Mouse (Mus musculus): ENCODE results near the gene Prps1. TPM values are rescaled to one million over a fixed set of nuclear protein-coding genes. Genes with fewer than 3 reads are reported as not detected.
A peak's percentile ranks its signal among the peaks of the same experiment; 100 is the strongest.
"Not testable (repeated sequence)": the region's sequence is repeated elsewhere in the genome, so short reads cannot be mapped to it uniquely, and the experiment has no call there.

Prps1 gene
- total and polyA plus RNA-seq, 3 experiments = 6.1 to 73.7 (median 47.7) TPM

GRCm38 (mm10) chrX:140491884-140492571 lies 35.6 kb downstream of the Prps1 start:
- no peaks in the 10 kb centered on the region for H3K9me3 ChIP-seq (replicated peaks)
- ATAC-seq (ENCODE audit: extremely low read depth, insufficient number of reproducible peaks, low FRiP score, poor library complexity, severe bottlenecking) (0 out of 2 replicates have a peak, but pooled peaks have one; percentile 8), DNase-seq (ENCODE audit: low spot score) (no peak)
- H3K36me3 ChIP-seq (replicated peaks) = no peaks in the 10 kb centered on the region
- 0 out of 2 replicates have a peak, but pooled peaks cover 2% of the 10 kb centered on the region for H3K4me1 ChIP-seq (ENCODE audit: insufficient read depth, low read depth, low read length)
- H3K4me3 ChIP-seq (ENCODE audit: low read depth, low read length) = no peak overlapping the region
- TF ChIP-seq GATA1 (IDR thresholded peaks at IDR 0.05; ENCODE audit: borderline replicate concordance, low read length) = no peak
- no peaks in the 10 kb centered on the region for H3K27me3 ChIP-seq (ENCODE audit: insufficient read depth, low read length)

DNA sequence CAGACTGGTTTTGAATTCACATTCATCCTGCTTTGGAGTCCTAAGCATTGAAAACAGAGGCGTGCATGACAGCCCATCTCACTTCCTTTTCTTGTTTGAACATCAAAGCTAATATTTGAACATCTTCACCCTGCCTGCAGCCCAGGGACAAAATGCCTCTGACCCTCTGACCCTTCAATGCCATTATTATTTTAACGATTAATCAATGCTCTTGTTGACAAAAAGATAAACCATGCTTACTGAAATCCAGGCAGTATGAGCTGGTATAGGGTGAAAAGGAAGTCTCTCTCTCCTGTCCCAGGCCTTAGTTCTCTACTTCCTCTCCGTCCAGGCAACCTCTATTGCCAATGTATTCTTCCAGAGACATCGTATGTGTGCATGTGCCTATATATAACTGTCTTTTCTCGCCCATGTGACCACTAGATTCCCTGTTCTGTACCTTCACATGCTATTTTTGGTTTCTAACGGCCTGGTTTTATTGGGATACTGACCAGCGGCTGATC lies 37.2 kb downstream of the Prps1 start:
- Histone ChIP-seq H3K4me3 (ENCODE audit: low read depth, low read length) (no peak overlapping the region), H3K9me3 (replicated peaks) (no peaks in the 10 kb centered on the region), H3K4me1 (ENCODE audit: insufficient read depth, low read depth, low read length) (0 out of 2 replicates have a peak, but pooled peaks cover 2% of the 10 kb centered on the region), H3K36me3 (replicated peaks) (no peaks in the 10 kb centered on the region), H3K27me3 (ENCODE audit: insufficient read depth, low read length) (no peaks in the 10 kb centered on the region)
- DNase-seq (ENCODE audit: low spot score) = no peak
- TF ChIP-seq TAL1 (conservative IDR thresholded peaks at IDR 0.05; ENCODE audit: low read depth, low read length) (no peak), POLR2AphosphoS5 (IDR thresholded peaks at IDR 0.05; ENCODE audit: insufficient replicate concordance, low read depth, low read length) (no peak), CTCF (IDR thresholded peaks at IDR 0.05; ENCODE audit: low read depth, low read length) (no peak), GATA2 (IDR thresholded peaks at IDR 0.05; ENCODE audit: borderline replicate concordance, low read depth, low read length) (no peak), GATA1 (IDR thresholded peaks at IDR 0.05; ENCODE audit: borderline replicate concordance, low read length) (no peak)
- ATAC-seq (ENCODE audit: extremely low read depth, insufficient number of reproducible peaks, low FRiP score, poor library complexity, severe bottlenecking) = no peak

DNA sequence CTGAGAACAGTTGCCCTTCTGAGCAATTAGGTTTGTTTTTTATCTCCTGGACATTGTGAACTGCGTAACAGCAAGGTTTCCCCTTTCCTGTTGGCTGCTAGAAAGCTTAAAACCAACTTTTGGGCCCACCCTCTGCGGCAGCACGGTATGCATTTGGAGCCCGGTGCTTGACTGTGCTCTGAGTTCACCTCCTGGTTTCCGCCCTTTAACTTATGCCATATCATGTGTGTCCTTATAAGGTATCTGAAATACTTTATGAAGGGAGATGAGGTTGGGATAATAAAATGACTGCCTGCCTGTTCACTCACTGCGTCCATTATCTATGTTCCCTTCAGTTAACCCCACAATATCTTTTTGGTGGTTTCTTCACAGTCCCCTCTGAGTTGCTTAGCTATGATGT lies 37.8 kb downstream of the Prps1 start:
- 0 out of 2 replicates have a peak, but pooled peaks cover 2% of the 10 kb centered on the region for H3K4me1 ChIP-seq (ENCODE audit: insufficient read depth, low read depth, low read length)
- H3K27me3 ChIP-seq (ENCODE audit: insufficient read depth, low read length) = no peaks in the 10 kb centered on the region
- no peaks in the 10 kb centered on the region for H3K36me3 ChIP-seq (replicated peaks)
- TF ChIP-seq TAL1 (conservative IDR thresholded peaks at IDR 0.05; ENCODE audit: low read depth, low read length) (no peak), GATA2 (IDR thresholded peaks at IDR 0.05; ENCODE audit: borderline replicate concordance, low read depth, low read length) (no peak), POLR2AphosphoS5 (IDR thresholded peaks at IDR 0.05; ENCODE audit: insufficient replicate concordance, low read depth, low read length) (no peak), GATA1 (IDR thresholded peaks at IDR 0.05; ENCODE audit: borderline replicate concordance, low read length) (no peak), CTCF (IDR thresholded peaks at IDR 0.05; ENCODE audit: low read depth, low read length) (no peak)
- H3K9me3 ChIP-seq (replicated peaks) = no peaks in the 10 kb centered on the region
- DNase-seq (ENCODE audit: low spot score) = no peak
- H3K4me3 ChIP-seq (ENCODE audit: low read depth, low read length) = no peak overlapping the region
- ATAC-seq (ENCODE audit: extremely low read depth, insufficient number of reproducible peaks, low FRiP score, poor library complexity, severe bottlenecking) = no peak

DNA sequence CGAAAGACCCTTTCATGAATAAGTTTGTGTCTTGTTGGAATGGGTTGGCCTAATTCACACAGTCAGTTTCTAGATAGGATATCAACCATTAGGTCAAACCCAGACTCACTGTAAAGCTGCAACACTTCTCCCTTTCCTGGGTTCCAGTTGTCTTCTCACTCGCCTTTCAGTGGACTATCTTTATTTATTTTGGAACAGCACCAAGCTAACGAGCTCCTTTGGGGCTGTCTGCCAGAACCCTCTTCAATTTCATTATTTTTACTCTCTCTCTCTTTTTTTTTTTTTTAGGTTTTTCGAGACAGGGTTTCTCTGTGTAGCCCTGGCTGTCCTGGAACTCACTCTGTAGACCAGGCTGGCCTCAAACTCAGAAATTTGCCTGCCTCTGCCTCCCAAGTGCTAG lies 42.0 kb downstream of the Prps1 start:
- not testable (repeated sequence) for ATAC-seq (ENCODE audit: extremely low read depth, insufficient number of reproducible peaks, low FRiP score, poor library complexity, severe bottlenecking); H3K36me3 ChIP-seq (replicated peaks); H3K9me3 ChIP-seq (replicated peaks); H3K4me3 ChIP-seq (ENCODE audit: low read depth, low read length); H3K27me3 ChIP-seq (ENCODE audit: insufficient read depth, low read length); DNase-seq (ENCODE audit: low spot score)
- peaks cover 25% of the 10 kb centered on the region for H3K4me1 ChIP-seq (ENCODE audit: insufficient read depth, low read depth, low read length)

GRCm38 (mm10) chrX:140500306-140500705 lies 43.9 kb downstream of the Prps1 start:
- no peaks in the 10 kb centered on the region for H3K36me3 ChIP-seq (replicated peaks)
- H3K4me3 ChIP-seq (ENCODE audit: low read depth, low read length) = no peak overlapping the region
- no peak for TF ChIP-seq TAL1 (conservative IDR thresholded peaks at IDR 0.05; ENCODE audit: low read depth, low read length)
- DNase-seq (ENCODE audit: low spot score) (no peak), ATAC-seq (ENCODE audit: extremely low read depth, insufficient number of reproducible peaks, low FRiP score, poor library complexity, severe bottlenecking) (no peak)
- no peaks in the 10 kb centered on the region for H3K9me3 ChIP-seq (replicated peaks)
- peaks cover 39% of the 10 kb centered on the region for H3K4me1 ChIP-seq (ENCODE audit: insufficient read depth, low read depth, low read length)
- no peaks in the 10 kb centered on the region for H3K27me3 ChIP-seq (ENCODE audit: insufficient read depth, low read length)

GRCm38 (mm10) chrX:140501401-140502301 lies 45.2 kb downstream of the Prps1 start:
- DNase-seq (ENCODE audit: low spot score) = no peak
- H3K4me3 ChIP-seq (ENCODE audit: low read depth, low read length) = no peak overlapping the region; the same call in 1 of the 2 replicates
- H3K36me3 ChIP-seq (replicated peaks) = no peaks in the 10 kb centered on the region
- TF ChIP-seq GATA1 (IDR thresholded peaks at IDR 0.05; ENCODE audit: borderline replicate concordance, low read length) = no peak
- TF ChIP-seq POLR2AphosphoS5 (IDR thresholded peaks at IDR 0.05; ENCODE audit: insufficient replicate concordance, low read depth, low read length) = no peak
- TF ChIP-seq CTCF (IDR thresholded peaks at IDR 0.05; ENCODE audit: low read depth, low read length) = no peak
- TF ChIP-seq TAL1 (conservative IDR thresholded peaks at IDR 0.05; ENCODE audit: low read depth, low read length) = 0 out of 2 replicates have a peak, but pooled peaks have one; percentile 14
- no peaks in the 10 kb centered on the region for H3K9me3 ChIP-seq (replicated peaks)
- peaks cover 52% of the 10 kb centered on the region for H3K4me1 ChIP-seq (ENCODE audit: insufficient read depth, low read depth, low read length)
- no peaks in the 10 kb centered on the region for H3K27me3 ChIP-seq (ENCODE audit: insufficient read depth, low read length)
- peak; percentile 43; the same call in 1 of the 2 replicates for ATAC-seq (ENCODE audit: extremely low read depth, insufficient number of reproducible peaks, low FRiP score, poor library complexity, severe bottlenecking)

Data from G1E (cell line).